Mouse (Mus musculus) midbrain, postnatal 0 days (tissue): ENCODE data around the gene Gm19345. TPM values are rescaled to one million over a fixed set of nuclear protein-coding genes. Genes with fewer than 3 reads are reported as not detected.

Experiments
- ATAC-seq: fragments of 200-750 bp; cut with Nextera tagmentation; 2 replicates; pipeline ENCODE4 v1.8.0; 2017; ENCODE audit warnings: moderate number of reproducible peaks, mild to moderate bottlenecking, moderate TSS enrichment, moderate library complexity; ENCODE audit not compliant: low FRiP score
- DNase-seq: peaks from one replicate; pipeline ENCODE4 v3.0.0-alpha.2; 2015; ENCODE audit warnings: low spot score
- H3K27ac ChIP-seq: fragments of 300-500 bp; sonication (generic); 2 replicates; pipeline ENCODE4 v1.5.1; 2014; ENCODE audit warnings: low read depth, mild to moderate bottlenecking, low read length, mixed read lengths
- H3K27me3 ChIP-seq: fragments of 300-500 bp; sonication (generic); 2 replicates; pipeline ENCODE4 v1.6.1; 2014; ENCODE audit warnings: low read length, control low read depth, mixed read lengths; ENCODE audit not compliant: insufficient read depth
- H3K36me3 ChIP-seq: fragments of 300-500 bp; sonication (generic); 2 replicates; pipeline ENCODE4 v1.6.1; 2014; ENCODE audit warnings: low read length, control low read depth, mixed read lengths; ENCODE audit not compliant: insufficient read depth
- H3K4me1 ChIP-seq: fragments of 300-500 bp; sonication (generic); 2 replicates; pipeline ENCODE4 v1.6.1; 2014; ENCODE audit warnings: mild to moderate bottlenecking, control low read depth, antibody characterized with exemption, low read length, mixed read lengths; ENCODE audit not compliant: insufficient read depth
- H3K4me2 ChIP-seq: fragments of 300-500 bp; sonication (generic); 2 replicates; pipeline ENCODE4 v1.6.1; 2014; ENCODE audit warnings: low read depth, mild to moderate bottlenecking, low read length, mixed read lengths; ENCODE audit not compliant: poor library complexity, severe bottlenecking
- H3K4me3 ChIP-seq: fragments of 300-500 bp; sonication (generic); 2 replicates; pipeline ENCODE4 v1.5.1; 2014; ENCODE audit warnings: low read depth, mild to moderate bottlenecking, low read length, moderate library complexity
- H3K9ac ChIP-seq: fragments of 300-500 bp; sonication (generic); replicated peaks from 2 replicates; pipeline ENCODE4 v1.6.1; 2014; ENCODE audit warnings: mild to moderate bottlenecking, low read length, moderate library complexity, mixed read lengths; ENCODE audit not compliant: poor library complexity, severe bottlenecking
- H3K9me3 ChIP-seq: fragments of 300-500 bp; sonication (generic); 2 replicates; pipeline ENCODE4 v1.6.1; 2016; ENCODE audit warnings: low read length, control low read depth
- CTCF ChIP-seq: IDR thresholded peaks from 2 replicates; pipeline ENCODE4 v1.5.1; 2016; ENCODE audit warnings: antibody characterized with exemption, mild to moderate bottlenecking
- WGBS: fragments of 180-500 bp; shearing (Covaris S2); extraction: QIAGEN DNeasy Blood & Tissue Kit; methylation state at CpG from one replicate; pipeline ENCODE4 v1.1.7; 2014; 5-methylcytosine and 5-hydroxymethylcytosine counted together
- polyA plus RNA-seq: library from polyadenylated mRNA; unstranded; fragments of >200 nt; fragmentation: Nextera tagmentation; extraction: Ambion mirVana; gene quantifications from 2 replicates; pipeline ENCODE4 v1.2.1, GENCODE M21; 2015
- total RNA-seq: library from RNA; depleted of rRNA; stranded (reverse); fragments of >200 nt; gene quantifications from 2 replicates; pipeline ENCODE4 v1.2.3, GENCODE M21; 2014

Gene Gm19345
- total and polyA plus RNA-seq, 2 experiments from 2014 or later = 21.6 to 44.4 TPM

- Histone ChIP-seq H3K27me3 (peaks cover 23% of the 10 kb centered on the region), H3K4me1 (peaks cover 6% of the 10 kb centered on the region; the same call in 1 of the 2 replicates)
Measured at GRCm38 (mm10) chr7:19818875-19819274, 32.9 kb upstream of the Gm19345 start.

GRCm38 (mm10) chr7:19820347-19821048 is 31.3 kb upstream of the Gm19345 start:
- 77% methylated on average over 3 of the region's 3 CpGs for WGBS
- TF ChIP-seq CTCF = no peak; the same call in 1 of the 2 replicates
- H3K36me3 ChIP-seq = no peaks in the 10 kb centered on the region
- ATAC-seq (no peak), DNase-seq (no peak)
- no peak overlapping the region for H3K4me2 ChIP-seq
- H3K9me3 ChIP-seq = no peaks in the 10 kb centered on the region
- peaks cover 26% of the 10 kb centered on the region for H3K27me3 ChIP-seq
- no peak overlapping the region for H3K27ac ChIP-seq
- H3K4me1 ChIP-seq = peaks cover 6% of the 10 kb centered on the region; the same call in 1 of the 2 replicates
- H3K9ac ChIP-seq = no peak overlapping the region
- H3K4me3 ChIP-seq = no peak overlapping the region

More at GRCm38 (mm10) chr7:19818875-19819274, 32.9 kb upstream of the Gm19345 start:
- H3K9me3 ChIP-seq = no peaks in the 10 kb centered on the region
- H3K9ac ChIP-seq = no peak overlapping the region
- no peak for ATAC-seq
- H3K4me3 ChIP-seq = no peak overlapping the region
- DNase-seq = no peak
- no peak overlapping the region for H3K4me2 ChIP-seq
- TF ChIP-seq CTCF = no peak
- H3K27ac ChIP-seq = no peak overlapping the region
- 90% methylated on average over 7 of the region's 7 CpGs for WGBS
- H3K36me3 ChIP-seq = no peaks in the 10 kb centered on the region

GRCm38 (mm10) chr7:19821633-19822032 is 30.2 kb upstream of the Gm19345 start:
- no peak for TF ChIP-seq CTCF
- Histone ChIP-seq H3K4me2 (no peak overlapping the region), H3K9ac (no peak overlapping the region), H3K4me1 (peaks cover 4% of the 10 kb centered on the region; the same call in 1 of the 2 replicates), H3K9me3 (no peaks in the 10 kb centered on the region), H3K27ac (no peak overlapping the region), H3K4me3 (no peak overlapping the region), H3K27me3 (peaks cover 26% of the 10 kb centered on the region), H3K36me3 (no peaks in the 10 kb centered on the region)
- ATAC-seq = no peak
- DNase-seq = no peak
- WGBS = 66% methylated on average over 7 of the region's 7 CpGs

GRCm38 (mm10) chr7:19822193-19822592 is 29.6 kb upstream of the Gm19345 start:
- ATAC-seq (no peak), DNase-seq (no peak)
- no peak overlapping the region for H3K27ac ChIP-seq
- H3K4me1 ChIP-seq = peaks cover 1% of the 10 kb centered on the region; the same call in 1 of the 2 replicates
- peak overlapping the region; percentile 56 for H3K4me2 ChIP-seq
- peak overlapping the region; percentile 8; the same call in 1 of the 2 replicates for H3K9ac ChIP-seq
- H3K36me3 ChIP-seq = no peaks in the 10 kb centered on the region
- 9% methylated on average over 10 of the region's 20 CpGs for WGBS
- H3K9me3 ChIP-seq = no peaks in the 10 kb centered on the region
- peak overlapping the region; percentile 30 for H3K4me3 ChIP-seq
- peaks cover 26% of the 10 kb centered on the region for H3K27me3 ChIP-seq
- no peak for TF ChIP-seq CTCF

GRCm38 (mm10) chr7:19822604-19823058 is 29.2 kb upstream of the Gm19345 start, which contains the start of gene Bcl3:
Gene Bcl3 (minus strand): TSS chr7:19822770.
- Histone ChIP-seq H3K4me1 (no peaks in the 10 kb centered on the region), H3K9ac (peak within 1 kb of the TSS; percentile 8; the same call in 1 of the 2 replicates), H3K9me3 (no peaks in the 10 kb centered on the region), H3K27ac (no peak within 1 kb of the TSS), H3K4me2 (peak within 1 kb of the TSS; percentile 56), H3K27me3 (peaks cover 26% of the 10 kb centered on the region), H3K4me3 (peak within 1 kb of the TSS; percentile 30), H3K36me3 (no peaks in the 10 kb centered on the region)
- TF ChIP-seq CTCF = no peak
- DNase-seq = no peak
- 1% methylated on average over 19 of the region's 42 CpGs for WGBS
- ATAC-seq = no peak
